Mouse (Mus musculus) liver, embryonic 13.5 days (tissue): Measurements from ENCODE around the gene Alg9. TPM values are rescaled to one million over a fixed set of nuclear protein-coding genes. Genes with fewer than 3 reads are reported as not detected.
A peak's percentile ranks its signal among the peaks of the same experiment; 100 is the strongest.

Source experiments
- ATAC-seq: fragments of 200-750 bp; cut with Nextera tagmentation; 2 replicates; pipeline ENCODE4 v1.8.0; 2017; ENCODE audit warnings: low read depth, mild to moderate bottlenecking, moderate number of reproducible peaks, moderate library complexity
- DNase-seq: peaks from one replicate; pipeline ENCODE4 v3.0.0; 2022
- H3K27ac ChIP-seq: fragments of 300-500 bp; sonication (generic); 2 replicates; pipeline ENCODE4 v1.5.1; 2015; ENCODE audit warnings: moderate library complexity, mild to moderate bottlenecking, inconsistent platforms
- H3K27me3 ChIP-seq: fragments of 300-500 bp; sonication (generic); 2 replicates; pipeline ENCODE4 v1.6.1; 2015; ENCODE audit warnings: mild to moderate bottlenecking, inconsistent platforms
- H3K36me3 ChIP-seq: fragments of 300-500 bp; sonication (generic); 2 replicates; pipeline ENCODE4 v1.6.1; 2015; ENCODE audit warnings: mild to moderate bottlenecking, inconsistent platforms
- H3K4me1 ChIP-seq: fragments of 300-500 bp; sonication (generic); replicated peaks from 2 replicates; pipeline ENCODE4 v1.6.1; 2015; ENCODE audit warnings: inconsistent platforms
- H3K4me2 ChIP-seq: fragments of 300-500 bp; sonication (generic); 2 replicates; pipeline ENCODE4 v1.6.1; 2015; ENCODE audit warnings: inconsistent platforms, mild to moderate bottlenecking, moderate library complexity
- H3K4me3 ChIP-seq: fragments of 300-500 bp; sonication (generic); replicated peaks from 2 replicates; pipeline ENCODE4 v1.5.1; 2015; ENCODE audit warnings: mild to moderate bottlenecking, inconsistent platforms
- H3K9ac ChIP-seq: fragments of 300-500 bp; sonication (generic); 2 replicates; pipeline ENCODE4 v1.6.1; 2015; ENCODE audit warnings: mild to moderate bottlenecking, inconsistent platforms
- H3K9me3 ChIP-seq: fragments of 300-500 bp; sonication (generic); replicated peaks from 2 replicates; pipeline ENCODE4 v1.6.1; 2016; ENCODE audit warnings: inconsistent platforms
- WGBS: fragments of 180-500 bp; shearing (Covaris S2); methylation state at CpG from one replicate; pipeline ENCODE4 v1.1.7; 2015; ENCODE audit not compliant: insufficient replicate concordance; 5-methylcytosine and 5-hydroxymethylcytosine counted together
- polyA plus RNA-seq: library from polyadenylated mRNA; unstranded; fragments of >200 nt; fragmentation: Nextera tagmentation; extraction: Ambion mirVana; gene quantifications from 2 replicates; pipeline ENCODE4 v1.2.1, GENCODE M21; 2015

Gene Alg9
- polyA plus RNA-seq, 1 experiment from 2014 or later, result 17.5 TPM

DNA sequence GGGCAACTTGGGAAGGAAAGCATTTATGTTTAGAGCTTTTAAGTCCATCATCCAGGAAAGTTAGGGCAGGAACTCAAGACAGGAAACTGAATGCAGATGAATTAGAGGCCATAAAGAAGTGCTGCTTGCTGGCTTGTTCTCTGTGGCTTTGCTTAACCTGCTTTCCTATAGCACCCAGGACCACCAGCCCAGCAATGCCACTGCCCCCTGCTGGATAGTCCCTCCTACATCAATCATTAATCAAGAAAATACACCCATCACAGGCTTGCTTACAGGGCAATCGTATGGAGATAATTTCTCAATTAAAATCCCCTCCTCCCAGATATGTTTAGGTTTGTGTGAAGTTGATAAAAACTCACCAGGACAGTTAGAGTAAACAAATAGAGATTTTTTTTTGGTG is 11.5 kb upstream of the Alg9 start:
- Histone ChIP-seq H3K9ac (no peak overlapping the region), H3K36me3 (peaks cover 5% of the 10 kb centered on the region; the same call in 1 of the 2 replicates), H3K4me2 (no peak overlapping the region), H3K27ac (no peak overlapping the region), H3K4me1 (peaks cover 14% of the 10 kb centered on the region), H3K4me3 (no peak overlapping the region), H3K9me3 (no peaks in the 10 kb centered on the region), H3K27me3 (0 out of 2 replicates have a peak, but pooled peaks cover 6% of the 10 kb centered on the region)
- 53% methylated on average over 1 of the region's 1 CpGs for WGBS
- ATAC-seq, result no peak
- DNase-seq, result no peak

- Histone ChIP-seq H3K27me3 (no peaks in the 10 kb centered on the region), H3K4me1 (peaks cover 36% of the 10 kb centered on the region), H3K9ac (peak overlapping the region; percentile 80), H3K4me3 (peak overlapping the region; percentile 72), H3K9me3 (no peaks in the 10 kb centered on the region), H3K36me3 (peaks cover 27% of the 10 kb centered on the region), H3K4me2 (peak overlapping the region; percentile 87), H3K27ac (peak overlapping the region; percentile 93)
- 5% methylated on average over 17 of the region's 17 CpGs for WGBS
- DNase-seq (no peak), ATAC-seq (peak; percentile 11)
Observed at GRCm38 (mm10) chr9:50767531-50768106, 7.2 kb upstream of the Alg9 start.

GRCm38 (mm10) chr9:50768107-50769002 is 6.5 kb upstream of the Alg9 start, which contains the start of gene Fdxacb1:
Fdxacb1 (plus strand) TSS chr9:50768236.
- peak; percentile 95 for DNase-seq
- Histone ChIP-seq H3K4me3 (peak within 1 kb of the TSS; percentile 72), H3K27ac (peak within 1 kb of the TSS; percentile 93), H3K36me3 (peaks cover 27% of the 10 kb centered on the region), H3K4me1 (peaks cover 43% of the 10 kb centered on the region), H3K4me2 (peak within 1 kb of the TSS; percentile 87), H3K9ac (peak within 1 kb of the TSS; percentile 80), H3K9me3 (no peaks in the 10 kb centered on the region), H3K27me3 (no peaks in the 10 kb centered on the region)
- peak; percentile 97 for ATAC-seq
- WGBS, result 3% methylated on average over 59 of the region's 59 CpGs

GRCm38 (mm10) chr9:50770011-50770410 is 4.8 kb upstream of the Alg9 start:
- ATAC-seq, result no peak
- Histone ChIP-seq H3K27ac (no peak overlapping the region), H3K4me1 (peaks cover 60% of the 10 kb centered on the region), H3K9ac (no peak overlapping the region), H3K4me2 (no peak overlapping the region), H3K4me3 (no peak overlapping the region), H3K36me3 (peaks cover 22% of the 10 kb centered on the region), H3K9me3 (no peaks in the 10 kb centered on the region), H3K27me3 (no peaks in the 10 kb centered on the region)
- WGBS, result 70% methylated on average over 2 of the region's 2 CpGs
- DNase-seq, result no peak

DNA sequence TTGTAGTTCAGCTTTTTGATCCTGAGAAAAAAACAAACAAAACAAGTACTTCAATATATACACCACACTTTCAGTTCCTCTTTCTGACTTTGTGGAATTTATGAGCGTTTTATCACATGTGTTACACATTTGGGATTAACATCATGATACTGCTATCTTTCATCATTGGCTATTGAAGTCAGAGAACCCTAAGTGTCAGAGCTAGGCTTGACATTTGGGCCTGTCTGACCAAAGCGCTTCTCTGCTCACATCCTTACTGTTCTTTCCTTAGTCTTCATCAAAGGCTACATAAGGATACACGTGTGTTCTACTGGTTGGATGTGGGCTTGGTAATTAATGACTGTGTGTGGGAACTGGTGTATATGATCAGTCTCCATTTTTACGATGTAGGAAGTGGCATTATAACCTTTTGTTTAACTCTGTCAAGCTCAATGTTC is 775 bp upstream of the Alg9 start:
- peak overlapping the region; percentile 96 for H3K4me2 ChIP-seq

DNA sequence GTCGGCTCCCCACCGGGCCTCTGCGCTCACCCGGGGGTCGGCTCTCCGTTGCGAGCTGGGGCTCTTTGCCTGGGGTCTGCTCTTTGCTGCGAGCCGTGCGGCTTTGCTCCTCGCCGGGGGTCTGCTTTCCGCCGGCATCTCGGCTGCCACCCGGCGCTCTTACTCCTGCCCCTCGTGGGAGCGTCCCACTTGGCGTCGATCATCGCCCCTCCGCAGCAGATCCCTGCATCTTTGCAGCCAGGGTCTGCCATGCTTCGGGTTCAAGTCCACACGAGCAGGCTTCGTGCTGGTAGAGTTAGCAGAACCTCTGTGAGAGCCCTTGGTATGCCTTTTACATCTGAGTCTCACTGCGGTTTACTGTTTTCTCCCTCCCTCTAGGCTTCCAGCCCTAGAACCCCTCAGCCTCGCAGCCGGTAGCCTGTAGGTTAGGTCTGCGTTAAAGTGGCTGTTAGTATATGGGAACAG is 875 bp downstream of the Alg9 start:
- H3K36me3 ChIP-seq, result peaks cover 33% of the 10 kb centered on the region
- no peaks in the 10 kb centered on the region for H3K27me3 ChIP-seq
- peak overlapping the region; percentile 90 for H3K9ac ChIP-seq
- DNase-seq (no peak), ATAC-seq (peak; percentile 45)
- H3K9me3 ChIP-seq, result no peaks in the 10 kb centered on the region
- H3K4me2 ChIP-seq, result peak overlapping the region; percentile 96
- H3K27ac ChIP-seq, result peak overlapping the region; percentile 78
- H3K4me3 ChIP-seq, result peak overlapping the region; percentile 94
- peaks cover 40% of the 10 kb centered on the region for H3K4me1 ChIP-seq
- WGBS, result under 1% methylated on average over 29 of the region's 30 CpGs

More for the DNA sequence above, 775 bp upstream of the Alg9 start:
- Histone ChIP-seq H3K4me3 (0 out of 2 replicates have a peak overlapping the region, but pooled peaks have one; percentile 94), H3K9me3 (no peaks in the 10 kb centered on the region), H3K27ac (peak overlapping the region; percentile 4), H3K36me3 (peaks cover 26% of the 10 kb centered on the region), H3K9ac (peak overlapping the region; percentile 90; the same call in 1 of the 2 replicates), H3K4me1 (peaks cover 50% of the 10 kb centered on the region), H3K27me3 (no peaks in the 10 kb centered on the region)
- ATAC-seq, result no peak
- no peak for DNase-seq
- 51% methylated on average over 4 of the region's 4 CpGs for WGBS

- Histone ChIP-seq H3K4me3 (peak overlapping the region; percentile 94), H3K27me3 (no peaks in the 10 kb centered on the region), H3K9me3 (no peaks in the 10 kb centered on the region), H3K4me2 (peak overlapping the region; percentile 96), H3K27ac (no peak overlapping the region), H3K9ac (peak overlapping the region; percentile 90), H3K4me1 (peaks cover 40% of the 10 kb centered on the region), H3K36me3 (peaks cover 32% of the 10 kb centered on the region)
- ATAC-seq (no peak), DNase-seq (no peak)
- 54% methylated on average over 11 of the region's 11 CpGs for WGBS
Observed at GRCm38 (mm10) chr9:50776162-50776760, 1.4 kb downstream of the Alg9 start.

DNA sequence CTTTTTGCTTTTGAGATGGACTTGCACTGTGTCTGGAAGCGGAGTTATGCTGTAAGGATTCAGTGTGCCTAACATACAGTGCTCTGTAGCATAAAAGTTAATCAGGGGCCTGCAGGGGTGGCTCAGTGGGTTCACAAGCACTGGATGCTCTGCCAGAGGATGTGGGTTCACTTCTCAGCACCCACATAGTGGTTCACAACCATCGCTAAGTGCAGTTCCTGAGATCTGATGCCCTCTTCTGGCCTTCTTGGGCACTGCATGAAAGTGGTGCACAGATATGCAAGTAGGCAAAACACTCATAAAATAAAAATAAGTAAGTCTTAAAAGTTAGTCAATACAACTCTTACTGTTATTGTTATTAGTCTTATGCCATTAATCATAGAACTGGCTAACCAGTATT is 7.3 kb downstream of the Alg9 start:
- no peak overlapping the region for H3K4me2 ChIP-seq
- no peaks in the 10 kb centered on the region for H3K27me3 ChIP-seq
- WGBS, result 71% methylated on average over 2 of the region's 2 CpGs
- H3K9me3 ChIP-seq, result no peaks in the 10 kb centered on the region
- no peaks in the 10 kb centered on the region for H3K4me1 ChIP-seq
- no peak overlapping the region for H3K4me3 ChIP-seq
- H3K27ac ChIP-seq, result no peak overlapping the region
- DNase-seq, result peak; percentile 31
- H3K9ac ChIP-seq, result no peak overlapping the region
- ATAC-seq, result no peak
- H3K36me3 ChIP-seq, result peaks cover 66% of the 10 kb centered on the region

DNA sequence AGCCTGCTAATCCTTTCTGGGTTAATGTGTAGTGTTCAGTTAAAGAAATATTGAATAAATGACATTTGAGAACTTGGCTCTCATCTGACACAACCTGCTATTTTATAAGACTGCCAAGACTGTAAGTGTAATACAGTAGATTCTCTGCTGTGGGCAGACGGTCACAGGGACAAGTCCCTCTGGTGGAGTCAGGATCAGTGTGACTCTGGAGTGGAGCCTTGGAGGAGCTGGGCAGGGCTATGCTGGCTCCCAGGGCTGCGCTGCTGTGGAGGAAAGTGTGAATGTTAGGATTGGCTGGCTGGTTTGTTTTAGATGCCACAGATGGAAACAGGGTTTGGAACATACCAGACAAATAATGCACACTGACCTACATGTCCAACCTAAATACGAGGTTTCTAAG is 20.4 kb downstream of the Alg9 start:
- no peak for ATAC-seq
- 80% methylated on average over 3 of the region's 3 CpGs for WGBS
- Histone ChIP-seq H3K4me1 (no peaks in the 10 kb centered on the region), H3K4me2 (no peak overlapping the region), H3K9ac (no peak overlapping the region), H3K27ac (no peak overlapping the region), H3K36me3 (peaks cover 34% of the 10 kb centered on the region), H3K4me3 (no peak overlapping the region), H3K9me3 (no peaks in the 10 kb centered on the region), H3K27me3 (no peaks in the 10 kb centered on the region)
- DNase-seq, result no peak

DNA sequence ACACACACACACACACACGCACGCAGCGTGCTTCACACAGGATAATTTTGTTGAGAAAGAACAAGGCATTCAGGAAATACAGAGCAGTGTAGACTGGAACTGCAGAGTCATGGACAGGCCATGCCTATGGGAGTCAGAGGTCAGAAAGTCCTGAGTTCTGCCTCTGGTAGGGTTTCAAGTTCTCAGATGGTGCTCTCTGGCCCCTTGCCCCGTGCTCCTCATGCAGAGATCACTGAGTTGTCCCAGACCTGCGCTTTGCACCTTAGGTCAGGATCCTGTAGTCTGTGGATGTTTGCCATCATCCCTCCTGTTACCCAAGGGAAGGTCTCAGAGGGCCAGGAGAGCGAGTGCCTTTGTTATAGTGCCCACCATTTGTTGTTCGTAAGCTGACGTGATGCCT is 22.0 kb downstream of the Alg9 start:
- Histone ChIP-seq H3K9me3 (no peaks in the 10 kb centered on the region), H3K27ac (no peak overlapping the region), H3K36me3 (peaks cover 27% of the 10 kb centered on the region), H3K4me2 (no peak overlapping the region), H3K27me3 (no peaks in the 10 kb centered on the region), H3K4me3 (no peak overlapping the region), H3K9ac (no peak overlapping the region), H3K4me1 (peaks cover 7% of the 10 kb centered on the region)
- ATAC-seq, result no peak
- no peak for DNase-seq
- WGBS, result 86% methylated on average over 8 of the region's 8 CpGs

DNA sequence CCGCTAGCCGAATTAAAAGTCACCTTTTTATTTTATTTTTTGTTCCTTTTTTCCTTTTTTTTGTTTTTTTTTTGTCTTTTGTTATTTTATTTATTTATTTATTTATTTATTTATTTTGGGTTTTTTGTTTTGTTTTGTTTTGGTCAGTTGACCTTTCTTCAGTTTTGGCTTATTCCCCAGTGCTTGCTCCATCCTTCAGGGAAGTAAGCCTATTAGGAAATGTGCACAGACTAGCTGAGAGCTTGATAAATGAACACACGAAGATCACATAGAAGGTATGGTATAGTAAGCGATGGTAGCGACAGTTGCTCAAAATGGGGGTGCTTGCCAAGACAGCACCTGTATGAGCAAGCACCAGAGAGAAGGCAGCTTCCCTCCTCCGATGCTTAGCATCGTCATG is 22.8 kb downstream of the Alg9 start:
- no peak overlapping the region for H3K27ac ChIP-seq
- no peak overlapping the region for H3K4me3 ChIP-seq
- 86% methylated on average over 7 of the region's 7 CpGs for WGBS
- no peak overlapping the region for H3K4me2 ChIP-seq
- H3K27me3 ChIP-seq, result no peaks in the 10 kb centered on the region
- H3K9ac ChIP-seq, result no peak overlapping the region
- DNase-seq, result no peak
- peaks cover 15% of the 10 kb centered on the region for H3K4me1 ChIP-seq
- no peaks in the 10 kb centered on the region for H3K9me3 ChIP-seq
- peaks cover 25% of the 10 kb centered on the region for H3K36me3 ChIP-seq
- no peak for ATAC-seq
